Mouse (Mus musculus) forebrain, embryonic 15.5 days (tissue): ENCODE measurements around the gene Ywhaq. TPM values are rescaled to one million over a fixed set of nuclear protein-coding genes. Genes with fewer than 3 reads are reported as not detected.

Experiments used
- ATAC-seq: fragments of 200-750 bp; cut with Nextera tagmentation; replicated peaks from 2 replicates; pipeline ENCODE4 v1.8.0; 2017; ENCODE audit warnings: mild to moderate bottlenecking, moderate TSS enrichment, moderate library complexity
- H3K27ac ChIP-seq: fragments of 300-500 bp; sonication (generic); replicated peaks from 2 replicates; pipeline ENCODE4 v1.5.1; 2015; ENCODE audit warnings: mild to moderate bottlenecking, inconsistent platforms
- H3K27me3 ChIP-seq: fragments of 300-500 bp; sonication (generic); 2 replicates; pipeline ENCODE4 v1.6.1; 2015; ENCODE audit warnings: inconsistent platforms
- H3K36me3 ChIP-seq: fragments of 300-500 bp; sonication (generic); 2 replicates; pipeline ENCODE4 v1.6.1; 2015; ENCODE audit warnings: mild to moderate bottlenecking, inconsistent platforms
- H3K4me1 ChIP-seq: fragments of 300-500 bp; sonication (generic); 2 replicates; pipeline ENCODE4 v1.6.1; 2015; ENCODE audit warnings: inconsistent platforms
- H3K4me2 ChIP-seq: fragments of 300-500 bp; sonication (generic); replicated peaks from 2 replicates; pipeline ENCODE4 v1.6.1; 2015; ENCODE audit warnings: mild to moderate bottlenecking, inconsistent platforms
- H3K4me3 ChIP-seq: fragments of 300-500 bp; sonication (generic); 2 replicates; pipeline ENCODE4 v1.5.1; 2015; ENCODE audit warnings: mild to moderate bottlenecking, inconsistent platforms
- H3K9ac ChIP-seq: fragments of 300-500 bp; sonication (generic); replicated peaks from 2 replicates; pipeline ENCODE4 v1.6.1; 2015; ENCODE audit warnings: mild to moderate bottlenecking, inconsistent platforms
- H3K9me3 ChIP-seq: fragments of 300-500 bp; sonication (generic); 2 replicates; pipeline ENCODE4 v1.6.1; 2016; ENCODE audit warnings: inconsistent platforms
- WGBS: fragments of 180-500 bp; shearing (Covaris S2); methylation state at CpG from one replicate; pipeline ENCODE4 v1.1.7; 2015; ENCODE audit warnings: mixed read lengths; 5-methylcytosine and 5-hydroxymethylcytosine counted together
- polyA plus RNA-seq: library from polyadenylated mRNA; unstranded; fragments of >200 nt; fragmentation: Nextera tagmentation; extraction: Ambion mirVana; gene quantifications from 2 replicates; pipeline ENCODE4 v1.2.1, GENCODE M21; 2015

Ywhaq gene
- polyA plus RNA-seq, 1 experiment from 2014 or later: 1,143 TPM

DNA sequence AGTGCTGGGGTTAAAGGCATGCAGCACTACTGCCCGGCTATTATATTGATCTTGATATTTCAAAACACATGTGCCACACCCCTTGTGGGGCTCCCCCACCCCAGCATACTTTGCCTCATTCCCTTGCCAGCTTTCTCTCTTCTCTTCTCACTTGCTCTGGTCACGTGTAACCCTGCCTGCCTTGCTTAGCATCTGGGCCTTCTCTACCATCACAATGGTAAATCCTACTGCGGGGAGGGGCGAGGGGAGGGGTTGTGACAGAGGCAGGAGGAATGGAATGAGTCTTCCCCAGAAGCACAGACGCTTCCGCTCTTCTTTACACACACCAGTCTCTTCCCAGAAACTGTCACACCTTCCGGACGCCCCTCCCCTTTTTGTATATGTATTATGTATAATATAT is 14.5 kb upstream of the Ywhaq start:
- WGBS: 62% methylated on average over 8 of the region's 8 CpGs
- Histone ChIP-seq H3K9me3 (no peaks in the 10 kb centered on the region), H3K27me3 (no peaks in the 10 kb centered on the region), H3K4me3 (no peak overlapping the region), H3K9ac (no peak overlapping the region), H3K4me1 (no peaks in the 10 kb centered on the region), H3K27ac (no peak overlapping the region), H3K4me2 (no peak overlapping the region), H3K36me3 (no peaks in the 10 kb centered on the region)
- ATAC-seq: no peak

- WGBS: 70% methylated on average over 2 of the region's 2 CpGs
- H3K36me3 ChIP-seq: no peaks in the 10 kb centered on the region
- no peak overlapping the region for H3K27ac ChIP-seq
- H3K9me3 ChIP-seq: no peaks in the 10 kb centered on the region
- no peaks in the 10 kb centered on the region for H3K27me3 ChIP-seq
- H3K4me1 ChIP-seq: peaks cover 9% of the 10 kb centered on the region
- ATAC-seq: no peak
- no peak overlapping the region for H3K9ac ChIP-seq
- H3K4me2 ChIP-seq: no peak overlapping the region
- no peak overlapping the region for H3K4me3 ChIP-seq
Measured at GRCm38 (mm10) chr12:21431039-21431438, 13.6 kb upstream of the Ywhaq start.

- no peaks in the 10 kb centered on the region for H3K27me3 ChIP-seq
- no peak for ATAC-seq
- peaks cover 13% of the 10 kb centered on the region for H3K4me1 ChIP-seq
- H3K4me3 ChIP-seq: no peak overlapping the region
- H3K36me3 ChIP-seq: no peaks in the 10 kb centered on the region
- no peak overlapping the region for H3K27ac ChIP-seq
- H3K9ac ChIP-seq: no peak overlapping the region
- 78% methylated on average over 4 of the region's 4 CpGs for WGBS
- no peak overlapping the region for H3K4me2 ChIP-seq
- no peaks in the 10 kb centered on the region for H3K9me3 ChIP-seq
Measured at GRCm38 (mm10) chr12:21430140-21430539, 12.7 kb upstream of the Ywhaq start.

DNA sequence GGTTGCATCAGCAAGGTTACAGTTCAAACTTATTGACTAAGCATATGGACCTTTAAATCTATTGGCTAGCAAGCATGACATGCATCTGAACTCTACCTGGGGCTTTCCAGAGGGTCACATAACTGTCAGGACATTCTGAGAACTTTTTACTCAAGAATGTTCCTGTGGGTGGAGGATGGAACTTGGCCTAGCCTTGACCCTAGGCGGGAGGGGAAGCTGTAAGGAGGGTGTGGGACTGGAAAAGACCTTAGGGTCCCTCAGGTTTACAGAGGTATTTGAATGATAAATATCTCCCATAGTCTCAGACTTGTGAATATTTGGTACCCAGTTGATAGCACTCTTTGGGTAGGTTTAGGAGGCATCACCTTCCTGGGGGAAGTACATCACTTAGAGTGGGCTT is 11.6 kb upstream of the Ywhaq start:
- Histone ChIP-seq H3K9ac (no peak overlapping the region), H3K27me3 (no peaks in the 10 kb centered on the region), H3K4me1 (peaks cover 13% of the 10 kb centered on the region), H3K4me2 (no peak overlapping the region), H3K27ac (no peak overlapping the region), H3K9me3 (no peaks in the 10 kb centered on the region), H3K36me3 (no peaks in the 10 kb centered on the region), H3K4me3 (no peak overlapping the region)
- ATAC-seq: no peak
- WGBS: 81% methylated on average over 1 of the region's 1 CpGs

- H3K36me3 ChIP-seq: no peaks in the 10 kb centered on the region
- H3K4me3 ChIP-seq: peak overlapping the region; percentile 13
- no peak overlapping the region for H3K27ac ChIP-seq
- peak; percentile 73 for ATAC-seq
- peak overlapping the region; percentile 37 for H3K4me2 ChIP-seq
- no peaks in the 10 kb centered on the region for H3K27me3 ChIP-seq
- 6% methylated on average over 16 of the region's 16 CpGs for WGBS
- H3K9me3 ChIP-seq: no peaks in the 10 kb centered on the region
- peak overlapping the region; percentile 11; the same call in 1 of the 2 replicates for H3K9ac ChIP-seq
- peaks cover 13% of the 10 kb centered on the region for H3K4me1 ChIP-seq
Measured at GRCm38 (mm10) chr12:21426065-21426940, 8.9 kb upstream of the Ywhaq start.

DNA sequence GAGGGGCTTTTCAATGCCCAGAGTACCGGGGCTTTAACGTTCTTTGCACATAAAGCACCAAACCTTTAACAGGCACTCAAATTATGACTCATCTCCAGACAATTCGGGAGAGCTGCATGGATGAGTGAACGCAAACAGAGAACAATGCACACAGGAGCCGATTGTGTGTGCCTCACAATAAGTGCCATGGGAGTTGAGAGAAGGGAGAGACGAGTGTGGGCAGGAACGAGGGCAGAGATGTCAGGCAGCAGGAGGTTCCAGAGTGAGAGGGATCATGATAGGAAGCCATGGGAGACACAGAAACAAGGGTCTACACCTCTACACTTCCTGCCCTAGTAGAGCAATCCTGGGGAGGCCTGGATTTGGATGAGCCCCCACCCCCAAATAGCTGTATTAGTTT is 7.2 kb upstream of the Ywhaq start:
- no peak for ATAC-seq
- Histone ChIP-seq H3K27me3 (no peaks in the 10 kb centered on the region), H3K4me1 (peaks cover 13% of the 10 kb centered on the region), H3K4me3 (no peak overlapping the region), H3K36me3 (no peaks in the 10 kb centered on the region), H3K9ac (no peak overlapping the region), H3K27ac (no peak overlapping the region), H3K9me3 (no peaks in the 10 kb centered on the region), H3K4me2 (no peak overlapping the region)
- WGBS: 6% methylated on average over 7 of the region's 7 CpGs

DNA sequence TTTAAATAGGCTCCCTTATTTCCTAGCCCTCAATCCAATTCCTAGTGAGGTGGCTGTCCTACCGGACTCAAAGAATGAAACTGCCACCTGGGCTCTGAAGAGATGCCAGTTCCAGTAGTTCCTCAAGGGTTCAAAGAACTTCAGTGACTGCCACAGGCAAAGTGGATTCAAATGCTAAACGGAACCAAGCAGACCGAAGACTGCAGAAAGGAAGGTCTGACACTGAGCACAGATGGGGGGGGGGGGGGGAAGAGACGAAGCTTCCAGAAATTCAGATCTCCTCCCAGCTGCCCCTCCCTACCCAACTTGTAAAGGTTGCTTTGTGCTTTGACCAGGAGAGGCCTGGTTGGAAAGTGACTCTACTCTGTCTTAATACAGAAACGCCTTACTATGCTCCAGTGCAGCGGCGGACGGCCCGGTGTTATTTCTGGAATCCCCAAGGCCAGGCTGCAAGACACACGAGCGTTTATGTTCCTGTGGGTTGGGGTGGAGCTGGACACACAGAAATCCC is 1.2 kb upstream of the Ywhaq start:
- no peaks in the 10 kb centered on the region for H3K9me3 ChIP-seq
- H3K27me3 ChIP-seq: no peaks in the 10 kb centered on the region
- 37% methylated on average over 11 of the region's 11 CpGs for WGBS
- peaks cover 26% of the 10 kb centered on the region for H3K4me1 ChIP-seq
- H3K4me3 ChIP-seq: peak overlapping the region; percentile 100
- H3K27ac ChIP-seq: peak overlapping the region; percentile 100
- no peak for ATAC-seq
- H3K4me2 ChIP-seq: peak overlapping the region; percentile 62
- peak overlapping the region; percentile 85 for H3K9ac ChIP-seq
- H3K36me3 ChIP-seq: peaks cover 17% of the 10 kb centered on the region

DNA sequence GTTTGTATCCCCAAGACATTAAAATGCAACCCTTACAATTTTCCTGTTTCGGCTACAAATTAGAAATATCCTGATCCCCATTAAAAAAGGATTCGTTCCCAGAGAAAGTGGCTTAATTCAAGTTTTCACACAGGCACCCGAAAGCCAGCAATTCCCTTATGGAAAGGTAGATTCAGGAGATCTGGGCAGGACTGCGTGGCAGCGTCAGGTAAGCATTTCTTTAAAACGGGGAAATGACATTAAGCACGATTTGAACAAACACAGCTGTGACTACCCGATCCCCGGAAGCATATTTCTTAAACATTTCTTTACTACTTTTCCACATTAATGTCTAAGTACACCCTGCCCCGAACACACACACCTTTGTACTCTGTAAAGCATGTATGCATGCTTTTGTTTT is 646 bp upstream of the Ywhaq start:
- H3K4me1 ChIP-seq: peaks cover 26% of the 10 kb centered on the region
- peak overlapping the region; percentile 85 for H3K9ac ChIP-seq
- H3K4me3 ChIP-seq: peak overlapping the region; percentile 100
- H3K36me3 ChIP-seq: peaks cover 22% of the 10 kb centered on the region
- 0 out of 2 replicates have a peak, but pooled peaks cover 3% of the 10 kb centered on the region for H3K9me3 ChIP-seq
- peak overlapping the region; percentile 100 for H3K27ac ChIP-seq
- H3K27me3 ChIP-seq: no peaks in the 10 kb centered on the region
- H3K4me2 ChIP-seq: peak overlapping the region; percentile 62
- WGBS: 3% methylated on average over 10 of the region's 10 CpGs
- ATAC-seq: no peak

GRCm38 (mm10) chr12:21416506-21416905 is 931 bp downstream of the Ywhaq start:
- peak overlapping the region; percentile 100 for H3K9ac ChIP-seq
- peaks cover 38% of the 10 kb centered on the region for H3K36me3 ChIP-seq
- peak overlapping the region; percentile 57 for H3K27ac ChIP-seq
- 0% methylated on average over 15 of the region's 15 CpGs for WGBS
- H3K4me3 ChIP-seq: peak overlapping the region; percentile 100
- no peaks in the 10 kb centered on the region for H3K27me3 ChIP-seq
- ATAC-seq: no peak
- H3K4me2 ChIP-seq: peak overlapping the region; percentile 69
- H3K4me1 ChIP-seq: peaks cover 26% of the 10 kb centered on the region
- peaks cover 17% of the 10 kb centered on the region for H3K9me3 ChIP-seq

GRCm38 (mm10) chr12:21410620-21411019 is 6.8 kb downstream of the Ywhaq start:
- H3K27me3 ChIP-seq: no peaks in the 10 kb centered on the region
- ATAC-seq: no peak
- no peak overlapping the region for H3K4me2 ChIP-seq
- 92% methylated on average over 2 of the region's 2 CpGs for WGBS
- H3K9ac ChIP-seq: no peak overlapping the region
- peaks cover 90% of the 10 kb centered on the region for H3K36me3 ChIP-seq
- no peak overlapping the region for H3K4me3 ChIP-seq
- H3K4me1 ChIP-seq: peaks cover 16% of the 10 kb centered on the region
- H3K27ac ChIP-seq: no peak overlapping the region
- H3K9me3 ChIP-seq: peaks cover 39% of the 10 kb centered on the region

DNA sequence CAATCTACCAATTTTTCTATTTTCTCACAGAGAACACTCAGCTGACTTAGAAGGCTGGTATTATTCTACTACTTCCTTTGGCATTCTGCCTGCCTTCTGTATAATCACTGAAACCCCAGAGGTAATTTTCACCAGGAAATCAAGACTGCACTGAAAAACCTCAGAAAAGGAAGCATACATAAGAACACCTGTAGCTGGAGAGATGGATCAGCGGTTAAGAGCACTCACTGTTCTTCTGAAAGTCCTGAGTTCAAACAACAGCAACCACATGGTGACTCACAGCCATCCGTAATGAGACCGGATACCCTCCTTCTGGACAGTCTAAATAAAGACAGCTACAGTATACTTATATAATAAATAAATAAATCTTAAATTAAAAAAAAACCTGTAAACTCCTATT is 7.8 kb downstream of the Ywhaq start:
- H3K9me3 ChIP-seq: peaks cover 39% of the 10 kb centered on the region
- no peak overlapping the region for H3K4me3 ChIP-seq
- no peaks in the 10 kb centered on the region for H3K27me3 ChIP-seq
- peaks cover 7% of the 10 kb centered on the region for H3K4me1 ChIP-seq
- no peak overlapping the region for H3K27ac ChIP-seq
- H3K36me3 ChIP-seq: peaks cover 88% of the 10 kb centered on the region
- 96% methylated on average over 3 of the region's 3 CpGs for WGBS
- H3K4me2 ChIP-seq: no peak overlapping the region
- ATAC-seq: no peak
- H3K9ac ChIP-seq: no peak overlapping the region

GRCm38 (mm10) chr12:21408789-21409367 is 8.6 kb downstream of the Ywhaq start:
- Histone ChIP-seq H3K27me3 (no peaks in the 10 kb centered on the region), H3K4me1 (no peaks in the 10 kb centered on the region), H3K27ac (no peak overlapping the region), H3K9ac (no peak overlapping the region), H3K4me3 (no peak overlapping the region), H3K36me3 (peaks cover 87% of the 10 kb centered on the region), H3K9me3 (peaks cover 39% of the 10 kb centered on the region), H3K4me2 (no peak overlapping the region)
- no peak for ATAC-seq
- 100% methylated on average over 2 of the region's 2 CpGs for WGBS
